9 mouse cellular contexts compared by ENCODE assay signal in the genomic region with DNA sequence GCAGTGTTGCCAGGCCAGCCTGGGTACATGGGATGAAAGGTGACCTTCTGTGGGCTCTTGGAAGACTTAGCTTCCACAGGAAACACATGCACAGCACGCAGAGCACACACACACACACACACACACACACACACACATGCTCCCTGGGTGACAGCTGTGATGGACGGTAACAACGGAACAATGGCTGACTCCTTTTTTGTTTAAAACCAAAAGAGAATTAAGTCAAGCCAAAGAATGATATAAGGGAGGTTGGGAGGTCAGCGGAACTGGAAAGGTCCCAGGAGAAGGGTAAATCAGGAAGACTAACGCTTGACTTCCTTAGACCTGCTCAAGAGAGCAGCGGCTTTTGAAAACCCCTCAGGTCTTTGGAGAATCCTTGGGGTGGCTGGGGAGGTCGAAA.
DNase-seq lines count a peak whose midpoint lies in the region; ATAC-seq lines count a peak whose summit lies in the region.
"Had no signal": no experiment of that assay in that cellular context is flagged by ENCODE, and none has a peak within 500 bp of the region (broad histone marks: within the 10 kb centered on the region; RNA-seq: fewer than 3 reads in every experiment).

No protein-coding gene starts in this region.

- no peak overlapping the region for H3K4me3 ChIP-seq in neural tube, embryonic 15.5 days (replicated peaks)

- H3K4me2 ChIP-seq in neural tube, embryonic 15.5 days, result no peak overlapping the region
- H3K4me2 ChIP-seq: liver, embryonic 11.5 days had no signal

- no peak overlapping the region for H3K27ac ChIP-seq in neural tube, embryonic 15.5 days (replicated peaks)

- no peaks in the 10 kb centered on the region for H3K9me3 ChIP-seq in neural tube, embryonic 15.5 days (replicated peaks)

- H3K9ac ChIP-seq in neural tube, embryonic 15.5 days (replicated peaks), result no peak overlapping the region

- no peaks in the 10 kb centered on the region for H3K36me3 ChIP-seq in neural tube, embryonic 15.5 days

- no peaks in the 10 kb centered on the region for H3K27me3 ChIP-seq in neural tube, embryonic 15.5 days (replicated peaks)

- WGBS in neural tube, embryonic 15.5 days, result 18% methylated on average over 7 of the region's 7 CpGs

- no peak for ATAC-seq in neural tube, embryonic 15.5 days (ENCODE audit: low FRiP score)
- ATAC-seq in erythroid progenitor cell, adult 5-6 weeks (replicated peaks; ENCODE audit: low FRiP score, poor library complexity, severe bottlenecking), result no peak

- H3K4me1 ChIP-seq in neural tube, embryonic 15.5 days, result peaks cover 19% of the 10 kb centered on the region

- DNase-seq in adrenal gland, adult 2 months, result peak; percentile 11
- no peak for DNase-seq in adrenal gland, adult 8-10 months
- peak; percentile 54 for DNase-seq in neural tube, embryonic 10.5 days (ENCODE audit: extremely low spot score, low spot score)
- peak; percentile 44 to 61 for DNase-seq in kidney, postnatal 25 days
- DNase-seq in Muller cell, postnatal 12 days (ENCODE audit: inconsistent ontology term), result no peak
- DNase-seq in heart, adult 9 months (ENCODE audit: low spot score in 2 of 2), result no peak

Comparison
In these comparisons a context has a peak if more than half of its experiments do, and no peak if none do; other contexts are left out.
1. DNase-seq: peak in adrenal gland, adult 2 months (single experiment), neural tube, embryonic 10.5 days (single experiment) and kidney, postnatal 25 days (2 of 2); none in adrenal gland, adult 8-10 months (single experiment), Muller cell, postnatal 12 days (single experiment) and heart, adult 9 months (0 of 2).